Mouse (Mus musculus) hindbrain, embryonic 16.5 days (tissue): ENCODE measurements around the gene Havcr2. TPM values are rescaled to one million over a fixed set of nuclear protein-coding genes. Genes with fewer than 3 reads are reported as not detected.

Source experiments
- ATAC-seq: fragments of 200-750 bp; cut with Nextera tagmentation; 2 replicates; pipeline ENCODE4 v1.8.0; 2017; ENCODE audit warnings: moderate TSS enrichment, moderate library complexity
- H3K27ac ChIP-seq: fragments of 300-500 bp; sonication (generic); 2 replicates; pipeline ENCODE4 v1.5.1; 2014; ENCODE audit warnings: low read depth, mild to moderate bottlenecking, control low read depth, low read length, moderate library complexity
- H3K27me3 ChIP-seq: fragments of 300-500 bp; sonication (generic); replicated peaks from 2 replicates; pipeline ENCODE4 v1.6.1; 2014; ENCODE audit warnings: low read length; ENCODE audit not compliant: control insufficient read depth, insufficient read depth
- H3K36me3 ChIP-seq: fragments of 300-500 bp; sonication (generic); 2 replicates; pipeline ENCODE4 v1.6.1; 2014; ENCODE audit warnings: mild to moderate bottlenecking, low read length, moderate library complexity, mixed read lengths; ENCODE audit not compliant: control insufficient read depth, insufficient read depth
- H3K4me1 ChIP-seq: fragments of 300-500 bp; sonication (generic); 2 replicates; pipeline ENCODE4 v1.6.1; 2014; ENCODE audit warnings: low read depth, low read length; ENCODE audit not compliant: control insufficient read depth, insufficient read depth
- H3K4me2 ChIP-seq: fragments of 300-500 bp; sonication (generic); 2 replicates; pipeline ENCODE4 v1.6.1; 2014; ENCODE audit warnings: mild to moderate bottlenecking, low read length, control low read depth, moderate library complexity
- H3K4me3 ChIP-seq: fragments of 300-500 bp; sonication (generic); 2 replicates; pipeline ENCODE4 v1.5.1; 2014; ENCODE audit warnings: mild to moderate bottlenecking, low read length, control low read depth, moderate library complexity
- H3K9ac ChIP-seq: fragments of 300-500 bp; sonication (generic); 2 replicates; pipeline ENCODE4 v1.6.1; 2014; ENCODE audit warnings: low read depth, mild to moderate bottlenecking, control low read depth, low read length, moderate library complexity
- H3K9me3 ChIP-seq: fragments of 300-500 bp; sonication (generic); 2 replicates; pipeline ENCODE4 v1.6.1; 2014; ENCODE audit warnings: mild to moderate bottlenecking, low read length, moderate library complexity; ENCODE audit not compliant: control insufficient read depth
- WGBS: fragments of 180-500 bp; shearing (Covaris S2); extraction: QIAGEN DNeasy Blood & Tissue Kit; methylation state at CpG from one replicate; pipeline ENCODE4 v1.1.7; 2014; 5-methylcytosine and 5-hydroxymethylcytosine counted together
- polyA plus RNA-seq: library from polyadenylated mRNA; unstranded; fragments of >200 nt; fragmentation: Nextera tagmentation; extraction: Ambion mirVana; gene quantifications from 2 replicates; pipeline ENCODE4 v1.2.1, GENCODE M21; 2015

Havcr2 gene
- polyA plus RNA-seq, 1 experiment from 2014 or later, result 0.21 TPM

DNA sequence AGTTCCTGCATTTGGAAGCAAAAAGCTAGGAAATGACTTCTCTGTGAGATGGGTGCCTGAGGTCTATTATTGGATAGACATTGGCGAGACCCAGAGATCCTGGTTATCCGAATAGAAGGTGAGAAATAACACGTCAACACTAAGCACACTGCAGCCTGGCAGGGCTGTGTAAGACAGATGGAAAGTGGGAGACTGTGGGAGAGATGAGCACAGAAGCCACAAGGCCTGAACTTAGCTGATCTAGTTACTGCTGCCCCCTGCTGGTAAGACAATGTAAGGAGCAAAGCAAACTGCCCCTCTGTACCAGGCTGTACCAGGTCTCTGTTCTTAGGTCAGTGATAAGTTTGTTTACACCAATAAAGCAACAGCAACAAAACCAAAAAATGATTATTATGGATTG is 23.6 kb upstream of the Havcr2 start:
- no peaks in the 10 kb centered on the region for H3K4me1 ChIP-seq
- H3K9me3 ChIP-seq, result no peaks in the 10 kb centered on the region
- no peaks in the 10 kb centered on the region for H3K27me3 ChIP-seq
- no peak overlapping the region for H3K4me2 ChIP-seq
- 29% methylated on average over 3 of the region's 3 CpGs for WGBS
- ATAC-seq, result peak; percentile 96
- H3K27ac ChIP-seq, result no peak overlapping the region
- no peaks in the 10 kb centered on the region for H3K36me3 ChIP-seq
- H3K9ac ChIP-seq, result no peak overlapping the region
- no peak overlapping the region for H3K4me3 ChIP-seq

- Histone ChIP-seq H3K27me3 (no peaks in the 10 kb centered on the region), H3K36me3 (peaks cover under 1% of the 10 kb centered on the region), H3K9ac (no peak overlapping the region), H3K4me2 (no peak overlapping the region), H3K4me3 (no peak overlapping the region), H3K4me1 (peaks cover 9% of the 10 kb centered on the region), H3K27ac (no peak overlapping the region), H3K9me3 (no peaks in the 10 kb centered on the region)
- no peak for ATAC-seq
These were observed 19.4 kb upstream of the Havcr2 start for GRCm38 (mm10) chr11:46435363-46435762.

DNA sequence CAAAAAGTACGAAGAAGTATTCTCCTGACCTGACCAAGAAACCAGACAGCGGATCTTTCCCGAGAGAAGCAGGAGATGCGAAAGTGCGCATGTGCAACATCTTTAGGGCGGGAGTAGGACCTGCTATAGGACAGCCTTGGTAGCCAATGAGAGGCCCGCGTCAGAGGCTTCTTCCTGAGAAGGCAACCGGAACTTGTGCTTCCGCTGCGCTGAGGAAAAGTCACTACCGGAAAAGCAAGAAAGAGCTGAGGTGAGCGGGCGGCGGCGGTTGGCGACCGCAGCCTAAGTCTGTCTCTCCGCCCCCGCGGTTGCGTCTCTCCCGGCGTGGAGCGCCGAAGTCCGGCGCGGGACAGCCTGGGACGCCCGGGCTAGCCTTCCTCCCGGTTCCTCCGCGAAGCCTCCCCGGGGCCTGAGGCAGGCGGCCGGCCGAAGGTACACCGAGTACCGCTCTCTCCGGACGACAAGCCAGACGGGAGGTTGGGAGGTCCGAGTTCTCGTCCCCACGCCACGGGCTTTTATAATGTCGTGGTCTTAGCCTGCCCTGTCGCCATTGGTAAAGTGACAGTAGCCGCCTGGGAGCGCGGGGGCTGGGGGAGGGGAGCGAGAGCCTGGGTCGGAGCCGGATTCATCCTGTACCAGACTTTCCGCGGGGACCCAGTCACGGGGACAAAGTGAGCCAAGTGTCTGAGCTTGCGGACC is 17.8 kb upstream of the Havcr2 start, which contains the start of gene Med7:
Gene Med7, plus strand, starts transcription at position 166 of the 699 bp plus-strand sequence.
- under 1% methylated on average over 57 of the region's 59 CpGs for WGBS
- H3K36me3 ChIP-seq, result peaks cover 10% of the 10 kb centered on the region
- H3K27me3 ChIP-seq, result no peaks in the 10 kb centered on the region
- H3K27ac ChIP-seq, result peak within 1 kb of the TSS; percentile 88
- H3K4me2 ChIP-seq, result peak within 1 kb of the TSS; percentile 73
- peak within 1 kb of the TSS; percentile 92 for H3K9ac ChIP-seq
- peak; percentile 100 for ATAC-seq
- H3K4me1 ChIP-seq, result peaks cover 9% of the 10 kb centered on the region
- no peaks in the 10 kb centered on the region for H3K9me3 ChIP-seq
- peak within 1 kb of the TSS; percentile 100 for H3K4me3 ChIP-seq

GRCm38 (mm10) chr11:46437459-46438000 is 17.2 kb upstream of the Havcr2 start:
- Histone ChIP-seq H3K36me3 (peaks cover 11% of the 10 kb centered on the region), H3K4me3 (peak overlapping the region; percentile 100), H3K27me3 (no peaks in the 10 kb centered on the region), H3K9ac (peak overlapping the region; percentile 92), H3K27ac (no peak overlapping the region), H3K4me2 (peak overlapping the region; percentile 73), H3K9me3 (no peaks in the 10 kb centered on the region), H3K4me1 (peaks cover 9% of the 10 kb centered on the region)
- no peak; the same call in 1 of the 2 replicates for ATAC-seq
- WGBS, result 1% methylated on average over 23 of the region's 23 CpGs

DNA sequence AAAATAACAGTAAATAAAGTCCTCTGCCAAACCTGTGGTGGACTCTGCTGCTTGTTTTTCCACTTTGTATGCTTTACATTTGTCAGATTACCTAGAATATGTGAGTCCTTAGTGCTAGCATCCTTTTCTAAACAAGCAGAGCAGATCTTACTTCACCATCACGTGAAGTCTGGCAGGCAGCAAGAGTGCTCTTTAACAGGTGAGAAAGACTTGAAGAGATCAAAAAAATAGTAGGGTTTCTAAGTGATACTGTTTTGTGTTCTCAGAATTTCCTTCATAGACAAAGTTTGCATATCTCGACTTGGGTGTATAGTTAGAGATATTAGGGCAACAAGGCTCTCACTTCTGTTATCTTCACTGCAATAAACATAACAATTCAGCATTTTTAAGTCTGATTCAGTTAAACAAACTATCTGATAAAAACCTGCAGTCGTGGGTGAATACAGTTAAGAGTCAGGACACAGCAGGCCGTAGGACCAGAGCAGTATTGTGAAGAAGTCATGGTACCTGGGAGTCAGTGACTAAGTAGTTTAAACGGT is 15.7 kb upstream of the Havcr2 start:
- H3K4me1 ChIP-seq, result peaks cover 9% of the 10 kb centered on the region
- ATAC-seq, result no peak
- no peaks in the 10 kb centered on the region for H3K27me3 ChIP-seq
- H3K27ac ChIP-seq, result no peak overlapping the region
- no peak overlapping the region for H3K9ac ChIP-seq
- H3K36me3 ChIP-seq, result peaks cover 11% of the 10 kb centered on the region
- H3K9me3 ChIP-seq, result no peaks in the 10 kb centered on the region
- no peak overlapping the region for H3K4me2 ChIP-seq
- no peak overlapping the region for H3K4me3 ChIP-seq
- 94% methylated on average over 5 of the region's 5 CpGs for WGBS

GRCm38 (mm10) chr11:46441774-46442173 is 13.0 kb upstream of the Havcr2 start:
- Histone ChIP-seq H3K27me3 (no peaks in the 10 kb centered on the region), H3K27ac (no peak overlapping the region), H3K4me3 (no peak overlapping the region), H3K9me3 (no peaks in the 10 kb centered on the region), H3K4me2 (no peak overlapping the region), H3K9ac (no peak overlapping the region), H3K36me3 (peaks cover 11% of the 10 kb centered on the region), H3K4me1 (peaks cover 9% of the 10 kb centered on the region)
- ATAC-seq, result no peak
- WGBS, result 95% methylated on average over 1 of the region's 1 CpGs

GRCm38 (mm10) chr11:46443152-46443551 is 11.6 kb upstream of the Havcr2 start:
- H3K27me3 ChIP-seq, result no peaks in the 10 kb centered on the region
- H3K9me3 ChIP-seq, result no peaks in the 10 kb centered on the region
- peaks cover 11% of the 10 kb centered on the region for H3K36me3 ChIP-seq
- H3K4me3 ChIP-seq, result no peak overlapping the region
- no peak overlapping the region for H3K9ac ChIP-seq
- peaks cover 5% of the 10 kb centered on the region; the same call in 1 of the 2 replicates for H3K4me1 ChIP-seq
- WGBS, result 93% methylated on average over 1 of the region's 1 CpGs
- no peak overlapping the region for H3K4me2 ChIP-seq
- no peak overlapping the region for H3K27ac ChIP-seq
- ATAC-seq, result no peak

DNA sequence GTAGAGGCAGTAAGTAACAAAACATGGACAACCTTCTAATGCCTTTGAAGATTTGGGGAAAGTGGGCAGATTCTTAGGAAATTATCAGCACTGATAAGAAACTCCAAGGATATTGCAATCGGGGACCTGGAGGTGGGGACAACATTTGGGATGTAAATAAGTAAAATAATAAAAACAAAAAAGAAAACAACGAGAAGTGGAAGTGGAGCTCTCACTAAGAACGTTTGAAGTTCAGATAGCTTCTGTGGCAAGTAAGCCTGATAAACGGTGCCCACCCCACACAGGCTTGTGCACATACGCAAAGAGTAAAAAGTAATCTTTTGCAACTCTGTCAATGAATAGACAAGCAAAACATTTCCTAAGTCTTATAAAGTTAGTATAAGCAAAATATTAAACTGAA is 10.8 kb upstream of the Havcr2 start:
- H3K4me2 ChIP-seq, result no peak overlapping the region
- H3K4me3 ChIP-seq, result no peak overlapping the region
- H3K9me3 ChIP-seq, result no peaks in the 10 kb centered on the region
- H3K4me1 ChIP-seq, result peaks cover under 1% of the 10 kb centered on the region; the same call in 1 of the 2 replicates
- H3K27ac ChIP-seq, result no peak overlapping the region
- no peak for ATAC-seq
- 93% methylated on average over 5 of the region's 5 CpGs for WGBS
- H3K9ac ChIP-seq, result no peak overlapping the region
- H3K27me3 ChIP-seq, result no peaks in the 10 kb centered on the region
- peaks cover 11% of the 10 kb centered on the region for H3K36me3 ChIP-seq

DNA sequence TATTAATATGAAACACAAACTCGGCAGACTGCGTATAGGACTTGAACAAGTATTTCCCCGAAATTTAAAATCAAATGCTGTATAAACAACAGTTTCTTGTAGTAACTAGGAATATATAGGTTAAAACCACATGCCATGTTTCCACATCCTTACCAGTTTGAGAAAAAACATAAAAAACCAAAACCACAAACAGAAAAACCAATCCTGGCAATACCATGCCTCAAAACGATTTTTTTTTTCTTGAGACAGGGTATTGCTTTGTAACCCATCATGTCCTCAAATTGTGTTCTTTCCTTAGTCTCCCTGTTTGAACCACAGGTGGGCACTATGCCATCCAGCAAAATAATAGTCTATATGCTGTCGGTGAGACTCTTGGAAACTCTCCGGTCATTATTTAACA is 8.6 kb upstream of the Havcr2 start:
- no peak for ATAC-seq
- H3K27me3 ChIP-seq, result no peaks in the 10 kb centered on the region
- no peak overlapping the region for H3K4me3 ChIP-seq
- H3K27ac ChIP-seq, result no peak overlapping the region
- H3K4me2 ChIP-seq, result no peak overlapping the region
- no peak overlapping the region for H3K9ac ChIP-seq
- H3K9me3 ChIP-seq, result no peaks in the 10 kb centered on the region
- peaks cover 4% of the 10 kb centered on the region; the same call in 1 of the 2 replicates for H3K36me3 ChIP-seq
- 91% methylated on average over 6 of the region's 6 CpGs for WGBS
- no peaks in the 10 kb centered on the region for H3K4me1 ChIP-seq
